Mouse (Mus musculus): Measurements from ENCODE around the gene Cd24a.

DNA sequence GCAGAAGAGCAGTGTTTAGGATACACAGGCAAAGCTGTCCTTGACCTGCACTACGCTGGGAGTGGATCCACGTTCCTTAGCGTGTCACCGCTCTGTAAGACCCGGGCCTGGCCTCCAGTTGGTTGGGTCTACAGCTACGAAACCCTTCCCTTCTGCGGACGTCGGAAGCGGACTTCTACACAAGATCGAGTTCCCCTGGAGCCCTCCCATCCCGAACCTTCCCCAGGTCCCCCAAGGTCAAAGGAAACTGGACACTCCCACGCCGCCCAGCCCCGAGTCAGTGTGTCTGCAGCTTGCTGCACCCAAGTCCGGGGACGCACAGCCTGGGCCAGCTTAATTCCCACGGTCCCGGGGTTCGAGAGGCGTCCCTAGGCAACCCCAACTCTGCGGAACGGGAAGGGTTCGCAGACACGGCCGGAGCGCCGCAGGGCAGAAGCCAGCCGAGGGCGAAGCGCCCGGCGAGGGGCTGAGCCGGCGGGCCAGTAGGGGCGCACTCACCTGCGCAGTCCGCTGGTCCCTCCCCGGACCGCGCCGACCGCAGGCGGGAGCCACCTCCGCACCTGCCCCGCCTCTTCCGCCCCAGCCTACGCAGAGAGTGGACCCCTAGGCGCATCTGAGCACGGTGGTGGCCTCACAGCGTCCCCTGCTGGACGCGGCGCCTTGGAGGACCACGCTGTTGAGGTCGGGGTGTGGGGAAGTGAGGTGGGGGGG is 37.5 kb upstream of the Cd24a start, which contains the start of gene 1700021F05Rik:
- TF ChIP-seq POLR2A (IDR thresholded peaks at IDR 0.05; ENCODE audit: insufficient read depth, low read depth, low read length) (peak; percentile 69), CTCF (IDR thresholded peaks at IDR 0.05) (peak; percentile 90)
